Mouse (Mus musculus) hindbrain, embryonic 13.5 days (tissue): Measurements from ENCODE around the gene Xrcc4. TPM values are rescaled to one million over a fixed set of nuclear protein-coding genes. Genes with fewer than 3 reads are reported as not detected.

ENCODE experiments used
- ATAC-seq: fragments of 200-750 bp; cut with Nextera tagmentation; 2 replicates; pipeline ENCODE4 v1.8.0; 2017; ENCODE audit warnings: moderate TSS enrichment; ENCODE audit not compliant: low FRiP score
- H3K27ac ChIP-seq: fragments of 300-500 bp; sonication (generic); 2 replicates; pipeline ENCODE4 v1.5.1; 2015; ENCODE audit warnings: inconsistent platforms, mild to moderate bottlenecking, moderate library complexity
- H3K27me3 ChIP-seq: fragments of 300-500 bp; sonication (generic); 2 replicates; pipeline ENCODE4 v1.6.1; 2015; ENCODE audit warnings: mild to moderate bottlenecking, inconsistent platforms
- H3K36me3 ChIP-seq: fragments of 300-500 bp; sonication (generic); 2 replicates; pipeline ENCODE4 v1.6.1; 2015; ENCODE audit warnings: mild to moderate bottlenecking, inconsistent platforms
- H3K4me1 ChIP-seq: fragments of 300-500 bp; sonication (generic); replicated peaks from 2 replicates; pipeline ENCODE4 v1.6.1; 2015; ENCODE audit warnings: inconsistent platforms
- H3K4me2 ChIP-seq: fragments of 300-500 bp; sonication (generic); 2 replicates; pipeline ENCODE4 v1.6.1; 2015; ENCODE audit warnings: inconsistent platforms, mild to moderate bottlenecking, moderate library complexity
- H3K4me3 ChIP-seq: fragments of 300-500 bp; sonication (generic); 2 replicates; pipeline ENCODE4 v1.5.1; 2015; ENCODE audit warnings: mild to moderate bottlenecking, inconsistent platforms
- H3K9ac ChIP-seq: fragments of 300-500 bp; sonication (generic); 2 replicates; pipeline ENCODE4 v1.6.1; 2015; ENCODE audit warnings: mild to moderate bottlenecking, inconsistent platforms
- H3K9me3 ChIP-seq: fragments of 300-500 bp; sonication (generic); 2 replicates; pipeline ENCODE4 v1.6.1; 2016; ENCODE audit warnings: inconsistent platforms
- WGBS: fragments of 180-500 bp; shearing (Covaris S2); methylation state at CpG from one replicate; pipeline ENCODE4 v1.1.7; 2015; 5-methylcytosine and 5-hydroxymethylcytosine counted together
- polyA plus RNA-seq: library from polyadenylated mRNA; unstranded; fragments of >200 nt; fragmentation: Nextera tagmentation; extraction: Ambion mirVana; gene quantifications from 2 replicates; pipeline ENCODE4 v1.2.1, GENCODE M21; 2015

The Xrcc4 gene
- polyA plus RNA-seq, 1 experiment from 2014 or later, result 17.2 TPM

GRCm38 (mm10) chr13:89854139-89854538 lies 235.3 kb downstream of the Xrcc4 start:
- Histone ChIP-seq H3K4me2 (no peak overlapping the region), H3K27me3 (no peaks in the 10 kb centered on the region), H3K4me3 (no peak overlapping the region), H3K9ac (no peak overlapping the region), H3K9me3 (no peaks in the 10 kb centered on the region), H3K27ac (no peak overlapping the region), H3K36me3 (no peaks in the 10 kb centered on the region), H3K4me1 (no peaks in the 10 kb centered on the region)
- WGBS, result 93% methylated on average over 5 of the region's 5 CpGs
- ATAC-seq, result no peak

GRCm38 (mm10) chr13:89850746-89851145 lies 238.7 kb downstream of the Xrcc4 start:
- Histone ChIP-seq H3K9me3 (no peaks in the 10 kb centered on the region), H3K9ac (no peak overlapping the region), H3K4me3 (no peak overlapping the region), H3K27ac (no peak overlapping the region), H3K4me1 (no peaks in the 10 kb centered on the region), H3K4me2 (no peak overlapping the region), H3K36me3 (no peaks in the 10 kb centered on the region), H3K27me3 (no peaks in the 10 kb centered on the region)
- 86% methylated on average over 2 of the region's 2 CpGs for WGBS
- no peak for ATAC-seq

GRCm38 (mm10) chr13:89849955-89850354 lies 239.5 kb downstream of the Xrcc4 start:
- no peaks in the 10 kb centered on the region for H3K4me1 ChIP-seq
- 97% methylated on average over 1 of the region's 1 CpGs for WGBS
- no peaks in the 10 kb centered on the region for H3K9me3 ChIP-seq
- H3K36me3 ChIP-seq, result no peaks in the 10 kb centered on the region
- no peak overlapping the region for H3K4me3 ChIP-seq
- H3K9ac ChIP-seq, result no peak overlapping the region
- no peak overlapping the region for H3K4me2 ChIP-seq
- no peaks in the 10 kb centered on the region for H3K27me3 ChIP-seq
- no peak for ATAC-seq
- no peak overlapping the region for H3K27ac ChIP-seq

GRCm38 (mm10) chr13:89838635-89839034 lies 250.8 kb downstream of the Xrcc4 start:
- no peak overlapping the region for H3K27ac ChIP-seq
- no peaks in the 10 kb centered on the region for H3K9me3 ChIP-seq
- no peaks in the 10 kb centered on the region for H3K36me3 ChIP-seq
- no peak for ATAC-seq
- H3K4me1 ChIP-seq, result no peaks in the 10 kb centered on the region
- no peak overlapping the region for H3K4me2 ChIP-seq
- no peak overlapping the region for H3K9ac ChIP-seq
- no peaks in the 10 kb centered on the region for H3K27me3 ChIP-seq
- H3K4me3 ChIP-seq, result no peak overlapping the region
- 86% methylated on average over 3 of the region's 3 CpGs for WGBS

- H3K9me3 ChIP-seq, result no peaks in the 10 kb centered on the region
- H3K27ac ChIP-seq, result no peak overlapping the region
- H3K27me3 ChIP-seq, result no peaks in the 10 kb centered on the region
- H3K4me2 ChIP-seq, result no peak overlapping the region
- no peak overlapping the region for H3K4me3 ChIP-seq
- 79% methylated on average over 3 of the region's 3 CpGs for WGBS
- H3K36me3 ChIP-seq, result no peaks in the 10 kb centered on the region
- no peak for ATAC-seq
- no peak overlapping the region for H3K9ac ChIP-seq
- H3K4me1 ChIP-seq, result no peaks in the 10 kb centered on the region
Measured at GRCm38 (mm10) chr13:89834485-89834884, 254.9 kb downstream of the Xrcc4 start.

- Histone ChIP-seq H3K9me3 (no peaks in the 10 kb centered on the region), H3K27me3 (no peaks in the 10 kb centered on the region), H3K4me1 (no peaks in the 10 kb centered on the region), H3K9ac (no peak overlapping the region), H3K4me2 (no peak overlapping the region), H3K36me3 (no peaks in the 10 kb centered on the region), H3K4me3 (no peak overlapping the region), H3K27ac (no peak overlapping the region)
- 75% methylated on average over 2 of the region's 2 CpGs for WGBS
- ATAC-seq, result no peak
Measured at GRCm38 (mm10) chr13:89833053-89833670, 256.2 kb downstream of the Xrcc4 start.

- Histone ChIP-seq H3K4me3 (no peak overlapping the region), H3K9me3 (no peaks in the 10 kb centered on the region), H3K4me2 (no peak overlapping the region), H3K27me3 (no peaks in the 10 kb centered on the region), H3K9ac (no peak overlapping the region), H3K4me1 (no peaks in the 10 kb centered on the region), H3K36me3 (no peaks in the 10 kb centered on the region), H3K27ac (no peak overlapping the region)
- 23% methylated on average over 3 of the region's 3 CpGs for WGBS
- no peak for ATAC-seq
Measured at GRCm38 (mm10) chr13:89828429-89828970, 260.9 kb downstream of the Xrcc4 start.

GRCm38 (mm10) chr13:89827838-89828237 lies 261.6 kb downstream of the Xrcc4 start:
- 89% methylated on average over 2 of the region's 2 CpGs for WGBS
- no peak for ATAC-seq

GRCm38 (mm10) chr13:89814543-89814942 lies 274.9 kb downstream of the Xrcc4 start:
- H3K27ac ChIP-seq, result no peak overlapping the region
- no peaks in the 10 kb centered on the region for H3K36me3 ChIP-seq
- ATAC-seq, result no peak
- no peaks in the 10 kb centered on the region for H3K27me3 ChIP-seq
- no peaks in the 10 kb centered on the region for H3K4me1 ChIP-seq
- H3K9ac ChIP-seq, result no peak overlapping the region
- 75% methylated on average over 2 of the region's 2 CpGs for WGBS
- H3K9me3 ChIP-seq, result no peaks in the 10 kb centered on the region
- no peak overlapping the region for H3K4me3 ChIP-seq
- H3K4me2 ChIP-seq, result no peak overlapping the region

More at GRCm38 (mm10) chr13:89827838-89828237, 261.6 kb downstream of the Xrcc4 start:
- Histone ChIP-seq H3K4me1 (no peaks in the 10 kb centered on the region), H3K27me3 (no peaks in the 10 kb centered on the region), H3K9me3 (no peaks in the 10 kb centered on the region), H3K4me2 (no peak overlapping the region), H3K4me3 (no peak overlapping the region), H3K36me3 (no peaks in the 10 kb centered on the region), H3K27ac (no peak overlapping the region), H3K9ac (no peak overlapping the region)

GRCm38 (mm10) chr13:89812169-89812568 lies 277.2 kb downstream of the Xrcc4 start:
- Histone ChIP-seq H3K27me3 (no peaks in the 10 kb centered on the region), H3K9ac (no peak overlapping the region), H3K4me3 (no peak overlapping the region), H3K4me1 (no peaks in the 10 kb centered on the region), H3K4me2 (no peak overlapping the region), H3K27ac (no peak overlapping the region), H3K36me3 (no peaks in the 10 kb centered on the region), H3K9me3 (no peaks in the 10 kb centered on the region)
- no peak for ATAC-seq
- WGBS, result 96% methylated on average over 2 of the region's 2 CpGs

GRCm38 (mm10) chr13:89809024-89809423 lies 280.4 kb downstream of the Xrcc4 start:
- H3K9me3 ChIP-seq, result no peaks in the 10 kb centered on the region
- H3K9ac ChIP-seq, result no peak overlapping the region
- H3K4me2 ChIP-seq, result no peak overlapping the region
- H3K27ac ChIP-seq, result no peak overlapping the region
- no peaks in the 10 kb centered on the region for H3K27me3 ChIP-seq
- no peaks in the 10 kb centered on the region for H3K4me1 ChIP-seq
- H3K36me3 ChIP-seq, result no peaks in the 10 kb centered on the region
- H3K4me3 ChIP-seq, result no peak overlapping the region
- no peak for ATAC-seq

- Histone ChIP-seq H3K9ac (no peak overlapping the region), H3K4me3 (no peak overlapping the region), H3K4me2 (no peak overlapping the region), H3K36me3 (no peaks in the 10 kb centered on the region), H3K9me3 (no peaks in the 10 kb centered on the region), H3K4me1 (peaks cover 3% of the 10 kb centered on the region; the same call in 1 of the 2 replicates), H3K27me3 (no peaks in the 10 kb centered on the region), H3K27ac (no peak overlapping the region)
- 76% methylated on average over 2 of the region's 2 CpGs for WGBS
- ATAC-seq, result no peak
Measured at GRCm38 (mm10) chr13:89801901-89802300, 287.5 kb downstream of the Xrcc4 start.

GRCm38 (mm10) chr13:89797721-89798120 lies 291.7 kb downstream of the Xrcc4 start:
- no peak overlapping the region for H3K27ac ChIP-seq
- H3K9me3 ChIP-seq, result no peaks in the 10 kb centered on the region
- H3K4me3 ChIP-seq, result no peak overlapping the region
- H3K4me1 ChIP-seq, result peaks cover 3% of the 10 kb centered on the region; the same call in 1 of the 2 replicates
- no peak overlapping the region for H3K9ac ChIP-seq
- WGBS, result 19% methylated on average over 3 of the region's 3 CpGs
- H3K36me3 ChIP-seq, result no peaks in the 10 kb centered on the region
- H3K4me2 ChIP-seq, result no peak overlapping the region
- ATAC-seq, result peak; percentile 97
- 0 out of 2 replicates have a peak, but pooled peaks cover 11% of the 10 kb centered on the region for H3K27me3 ChIP-seq
